Mouse (Mus musculus): Measurements from ENCODE around the gene Tbc1d17. TPM values are rescaled to one million over a fixed set of nuclear protein-coding genes. Genes with fewer than 3 reads are reported as not detected.

The Tbc1d17 gene
- total and polyA plus RNA-seq, 3 experiments: 31.9 to 40.5 (median 38.5) TPM

DNA sequence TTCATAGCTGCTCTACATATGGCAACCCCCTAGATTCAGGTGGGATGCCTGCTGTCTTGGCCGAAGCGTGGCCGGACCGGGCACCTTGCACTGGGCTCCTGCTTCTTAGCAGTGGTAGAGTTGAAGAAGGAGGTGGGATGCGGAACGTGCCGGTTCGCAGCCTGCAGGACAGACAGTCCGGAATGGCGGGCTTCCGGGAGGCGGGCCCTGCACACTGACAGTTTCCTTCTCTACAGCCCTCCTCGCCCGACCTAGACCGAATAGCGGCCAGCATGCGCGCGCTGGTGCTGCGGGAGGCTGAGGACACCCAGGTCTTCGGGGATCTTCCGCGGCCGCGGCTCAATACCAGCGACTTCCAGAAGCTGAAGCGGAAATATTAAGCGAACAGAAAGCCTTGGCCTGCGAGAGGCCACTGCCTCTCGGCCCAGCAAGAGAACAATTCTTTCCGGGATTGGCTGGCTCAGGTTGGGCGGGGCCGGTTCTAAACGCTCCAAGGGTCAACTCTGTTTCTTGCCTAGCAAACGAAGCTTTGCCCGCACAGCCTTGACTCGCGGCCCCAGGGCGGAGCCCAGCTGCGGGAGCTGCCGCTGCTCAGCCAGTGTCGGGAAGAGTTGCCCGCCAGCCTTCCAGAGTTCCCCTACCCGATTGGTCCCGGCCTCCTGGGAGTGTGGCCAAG, 5.6 kb upstream of the Tbc1d17 start (continued):
- no peak for TF ChIP-seq JUN (IDR thresholded peaks at IDR 0.05; ENCODE audit: insufficient read depth, low read depth, low read length)
- peak; percentile 72; the same call in 1 of the 2 replicates for TF ChIP-seq MXI1 (IDR thresholded peaks at IDR 0.05; ENCODE audit: low read depth, low read length)
- TF ChIP-seq MAFK (IDR thresholded peaks at IDR 0.05; ENCODE audit: insufficient replicate concordance, low read length): no peak
- TF ChIP-seq SMC3 (IDR thresholded peaks at IDR 0.05; ENCODE audit: low read depth, low read length): no peak
- TF ChIP-seq RAD21 (IDR thresholded peaks at IDR 0.05; ENCODE audit: low read depth, low read length): no peak
- no peak; the same call in 1 of the 2 replicates for TF ChIP-seq USF2 (conservative IDR thresholded peaks at IDR 0.05; ENCODE audit: low read depth, low read length)
- TF ChIP-seq ZC3H11A (IDR thresholded peaks at IDR 0.05; ENCODE audit: low read depth, low read length): no peak
- TF ChIP-seq CHD1 (IDR thresholded peaks at IDR 0.05; ENCODE audit: low read depth, low read length): no peak

DNA sequence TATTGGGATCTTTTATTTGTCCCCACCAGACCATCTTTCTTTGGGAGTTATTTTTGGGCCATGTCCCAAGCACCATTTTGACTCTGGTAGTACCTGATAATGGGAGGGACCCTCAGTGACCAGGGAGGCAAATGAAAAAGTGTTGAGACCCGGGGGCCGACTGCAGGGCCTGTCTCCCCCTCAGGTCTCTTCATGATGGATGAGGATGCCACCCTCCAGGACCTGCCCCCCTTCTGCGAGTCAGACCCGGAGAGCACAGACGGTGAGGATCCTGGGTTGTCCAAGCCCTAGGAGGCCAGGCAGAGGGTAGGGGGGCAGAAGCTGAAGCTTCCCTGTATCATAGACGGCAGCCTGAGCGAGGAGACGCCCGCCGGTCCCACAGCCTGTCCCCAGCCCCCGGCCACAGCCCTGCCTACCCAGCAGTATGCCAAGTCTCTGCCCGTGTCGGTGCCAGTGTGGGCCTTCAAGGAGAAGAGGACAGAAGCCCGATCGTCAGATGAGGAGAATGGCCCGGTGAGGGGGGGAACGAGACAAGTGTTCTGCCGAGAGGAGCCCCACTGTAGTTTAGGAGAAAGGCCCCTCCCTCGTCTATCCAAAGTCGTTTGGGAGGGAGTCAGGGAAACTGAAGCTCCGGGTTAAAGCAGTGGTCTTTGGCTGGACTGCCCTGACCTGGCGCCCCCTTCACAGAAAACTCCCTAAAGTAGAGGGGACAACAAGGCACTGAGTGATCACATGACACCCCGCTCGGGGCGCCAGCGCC, 4.9 kb upstream of the Tbc1d17 start:
- H3K4me2 ChIP-seq (ENCODE audit: insufficient read depth, low read depth, poor library complexity, severe bottlenecking): peak overlapping the region; percentile 48
- H3K27me3 ChIP-seq (replicated peaks): no peaks in the 10 kb centered on the region
- in situ Hi-C loops (cut with MboI; ENCODE audit: low pct_ligation_motif_present, low pct_unique_long_range_greater_than_20kb, low sequenced_read_pairs) (loop anchor here (10.0 kb wide), 1 partner anchor 101 kb away; no protein-coding TSS in a partner anchor), dilution Hi-C loops (cut with MboI; ENCODE audit: extremely low pct_ligation_motif_present, extremely low pct_unique_long_range_greater_than_20kb, low sequenced_read_pairs) (no loop called here)
- H3K9ac ChIP-seq (ENCODE audit: insufficient read depth, low read depth): peak overlapping the region; percentile 72
- peaks cover 8 to 27% of the 10 kb centered on the region in 2 experiments for H3K36me3 ChIP-seq (replicated peaks in 1 of 2; ENCODE audit: control insufficient read depth in 1 of 2, insufficient read depth in 1 of 2, low read length in 1 of 2)
- no peaks in the 10 kb centered on the region for H3K9me3 ChIP-seq (replicated peaks; ENCODE audit: low read length)
- H3K4me1 ChIP-seq (ENCODE audit: control insufficient read depth in 1 of 2, insufficient read depth in 2 of 2): peaks cover 18 to 57% of the 10 kb centered on the region in 2 experiments
- H3K4me3 ChIP-seq (replicated peaks in 1 of 3; ENCODE audit: low read depth in 2 of 3, low read length in 2 of 3, poor library complexity in 1 of 3): peak overlapping the region; percentile 66 to 72 (median 67)
- H3K27ac ChIP-seq (ENCODE audit: insufficient read depth, low read depth): peak overlapping the region; percentile 91
- H3K79me2 ChIP-seq (replicated peaks; ENCODE audit: control insufficient read depth, extremely low read depth, insufficient read depth, poor library complexity, severe bottlenecking): peaks cover 21% of the 10 kb centered on the region
- DNase-seq (ENCODE audit: extremely low read depth): no peak
- TF ChIP-seq ZKSCAN1 (IDR thresholded peaks at IDR 0.05; ENCODE audit: borderline replicate concordance, low read depth, low read length): no peak
- TF ChIP-seq USF1 (IDR thresholded peaks at IDR 0.05; ENCODE audit: low read depth, low read length): peak; percentile 65
- peak; percentile 55 for TF ChIP-seq USF2 (conservative IDR thresholded peaks at IDR 0.05; ENCODE audit: low read depth, low read length)
- no peak for TF ChIP-seq MYC (IDR thresholded peaks at IDR 0.05; ENCODE audit: low read depth, low read length)
- no peak for TF ChIP-seq ELF1 (IDR thresholded peaks at IDR 0.05; ENCODE audit: low read depth, low read length)

DNA sequence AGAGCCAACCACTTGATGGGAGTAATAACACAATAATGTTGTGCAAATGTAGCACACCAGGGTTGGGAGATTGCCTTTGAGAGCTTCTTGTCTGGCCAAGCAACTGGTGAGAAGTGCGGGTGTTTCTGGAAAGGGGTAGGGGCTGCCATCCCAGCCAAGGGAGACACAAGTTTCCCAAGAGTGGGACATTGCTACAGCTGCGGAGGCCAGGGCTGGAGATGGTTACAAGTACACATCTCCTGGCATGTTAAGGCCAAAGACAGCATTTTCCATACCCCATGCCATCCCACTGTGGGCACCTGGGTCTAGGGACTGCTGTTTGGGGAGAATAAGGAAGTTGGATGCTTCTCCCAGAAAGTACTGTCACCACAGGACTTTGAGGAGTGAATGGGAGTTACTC, 4.2 kb upstream of the Tbc1d17 start:
- no peak for DNase-seq (ENCODE audit: extremely low read depth)
- H3K9me3 ChIP-seq (replicated peaks; ENCODE audit: low read length): no peaks in the 10 kb centered on the region
- no peak for TF ChIP-seq GABPA (IDR thresholded peaks at IDR 0.05; ENCODE audit: insufficient replicate concordance, low read depth, low read length)
- no peak for TF ChIP-seq NRF1 (IDR thresholded peaks at IDR 0.05; ENCODE audit: low read depth, low read length)
- no peak for TF ChIP-seq SIN3A (IDR thresholded peaks at IDR 0.05; ENCODE audit: low read length)
- TF ChIP-seq POLR2AphosphoS2 (IDR thresholded peaks at IDR 0.05; ENCODE audit: low read depth, low read length): peak; percentile 21; the same call in 1 of the 2 replicates
- H3K27ac ChIP-seq (ENCODE audit: insufficient read depth, low read depth): no peak overlapping the region
- H3K4me3 ChIP-seq (replicated peaks in 1 of 3; ENCODE audit: low read depth in 2 of 3, low read length in 2 of 3, poor library complexity in 1 of 3): no peak overlapping the region
- peaks cover 23% of the 10 kb centered on the region for H3K79me2 ChIP-seq (replicated peaks; ENCODE audit: control insufficient read depth, extremely low read depth, insufficient read depth, poor library complexity, severe bottlenecking)
- in situ Hi-C loops (cut with MboI; ENCODE audit: low pct_ligation_motif_present, low pct_unique_long_range_greater_than_20kb, low sequenced_read_pairs) (loop anchor here (10.0 kb wide), 1 partner anchor 102 kb away; no protein-coding TSS in a partner anchor), dilution Hi-C loops (cut with MboI; ENCODE audit: extremely low pct_ligation_motif_present, extremely low pct_unique_long_range_greater_than_20kb, low sequenced_read_pairs) (no loop called here)
- H3K4me1 ChIP-seq (ENCODE audit: control insufficient read depth in 1 of 2, insufficient read depth in 2 of 2): peaks cover 18 to 50% of the 10 kb centered on the region in 2 experiments
- no peak overlapping the region for H3K4me2 ChIP-seq (ENCODE audit: insufficient read depth, low read depth, poor library complexity, severe bottlenecking)
- H3K9ac ChIP-seq (ENCODE audit: insufficient read depth, low read depth): no peak overlapping the region
- no peaks in the 10 kb centered on the region for H3K27me3 ChIP-seq (replicated peaks)
- peaks cover 8 to 24% of the 10 kb centered on the region in 2 experiments for H3K36me3 ChIP-seq (replicated peaks in 1 of 2; ENCODE audit: control insufficient read depth in 1 of 2, insufficient read depth in 1 of 2, low read length in 1 of 2)
